Mouse (Mus musculus): ENCODE data around the gene Erbb4.

DNA sequence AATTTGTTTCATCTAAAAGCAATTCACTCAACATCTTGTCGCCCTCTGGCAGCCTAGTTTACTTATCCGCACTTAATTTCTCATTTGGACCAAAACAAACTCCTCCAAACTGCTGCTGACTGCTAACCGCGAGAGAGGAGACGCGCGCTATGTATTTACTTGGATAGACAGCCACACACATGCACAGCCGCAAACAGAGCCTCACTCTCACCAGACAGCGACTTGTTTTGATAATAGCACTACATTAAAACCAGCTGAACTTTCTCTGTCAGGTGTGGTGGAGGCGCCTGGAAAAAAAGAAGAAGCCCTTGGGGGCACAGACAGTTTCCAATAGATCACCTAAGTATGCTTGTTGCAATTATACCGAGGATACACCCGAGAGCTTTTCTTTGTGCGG is 2.8 kb downstream of the Erbb4 start:
- no peak for TF ChIP-seq GATA1 (IDR thresholded peaks at IDR 0.05; ENCODE audit: low read length)
- TF ChIP-seq TAL1 (IDR thresholded peaks at IDR 0.05; ENCODE audit: low read length), result no peak

Data from erythroblast, embryonic 14.5 days (primary cell).